Mouse (Mus musculus): ENCODE measurements at regions not wholly inside any gene's neighbourhood (a gene's known extent, or its start where the extent isn't known, plus 50 kb on each side); places are given as distances from the start of the nearest gene placed in this dataset.

GRCm38 (mm10) chr14:114864102-114864501, 227.9 kb upstream of the Gpc5 start:
- no peak for DNase-seq

DNA sequence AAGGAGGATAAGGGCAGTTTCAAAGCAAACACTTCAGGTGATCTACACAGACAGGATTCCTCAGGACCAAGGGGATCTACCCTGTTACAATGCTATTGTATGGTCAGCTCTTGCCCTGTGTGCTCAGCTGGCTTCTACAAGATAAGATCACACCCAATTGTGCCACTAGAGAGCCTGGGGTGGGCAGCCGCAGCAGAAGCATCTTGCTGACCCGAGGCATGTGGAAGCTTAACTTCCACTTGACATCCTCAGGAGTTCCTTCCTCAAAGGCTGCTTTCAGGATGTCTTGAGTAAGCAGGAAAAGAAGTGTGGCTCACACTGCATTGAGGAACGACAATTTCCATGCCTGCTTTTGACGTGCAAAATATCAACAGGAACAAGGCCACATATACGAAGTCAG, 222.8 kb upstream of the Gpc5 start:
- DNase-seq = no peak

GRCm38 (mm10) chr14:114875101-114875500, 216.9 kb upstream of the Gpc5 start:
- DNase-seq = no peak

GRCm38 (mm10) chr14:114876427-114876826, 215.6 kb upstream of the Gpc5 start:
- no peak for DNase-seq

GRCm38 (mm10) chr14:114877477-114877876, 214.5 kb upstream of the Gpc5 start:
- DNase-seq = no peak

GRCm38 (mm10) chr14:114880291-114880690, 211.7 kb upstream of the Gpc5 start:
- no peak for DNase-seq

DNA sequence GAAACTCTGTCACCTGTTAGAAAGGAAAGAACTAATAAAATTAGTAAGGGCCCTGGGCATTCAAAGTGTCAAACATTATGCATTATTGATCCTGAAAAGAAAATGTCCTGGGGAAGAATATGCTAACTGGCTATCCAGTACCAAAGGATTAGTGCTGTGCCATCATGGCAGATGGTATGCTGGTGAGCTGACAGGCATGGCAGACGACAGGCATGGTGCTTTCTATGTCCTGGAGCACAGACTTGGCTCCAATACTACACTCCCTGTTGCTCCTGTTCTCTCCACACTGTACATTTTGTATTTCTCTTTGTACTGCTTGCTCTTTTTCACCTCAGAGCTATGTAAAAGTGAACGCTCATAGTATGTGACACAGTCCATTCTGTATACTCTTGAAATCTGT, 187.9 kb upstream of the Gpc5 start:
- DNase-seq = no peak

- DNase-seq = no peak
Observed at GRCm38 (mm10) chr14:114912271-114912670, 179.7 kb upstream of the Gpc5 start.

- no peak for DNase-seq
Observed at GRCm38 (mm10) chr14:114913238-114913637, 178.8 kb upstream of the Gpc5 start.

- no peak for DNase-seq
Observed at GRCm38 (mm10) chr14:114945744-114946143, 146.3 kb upstream of the Gpc5 start.

DNA sequence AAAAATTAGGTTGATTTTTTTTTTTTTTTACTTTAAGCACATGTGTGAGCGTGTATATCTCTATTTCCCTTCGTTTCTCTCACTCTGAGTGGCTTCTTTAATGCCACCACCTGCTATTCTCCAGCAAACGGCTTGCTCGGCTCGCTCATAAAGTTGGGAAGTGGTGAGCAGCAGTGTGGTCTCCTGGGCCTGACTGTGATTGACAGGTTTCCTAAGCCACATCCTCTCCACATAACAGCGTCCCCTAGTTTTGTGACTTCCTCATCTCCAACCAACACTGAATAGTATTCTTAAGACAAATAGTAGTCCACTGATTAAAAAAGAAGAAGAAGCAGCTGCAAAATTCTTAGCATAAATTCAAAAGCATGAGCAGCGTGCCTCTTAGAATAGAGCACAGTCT, 145.7 kb upstream of the Gpc5 start:
- DNase-seq = no peak

DNA sequence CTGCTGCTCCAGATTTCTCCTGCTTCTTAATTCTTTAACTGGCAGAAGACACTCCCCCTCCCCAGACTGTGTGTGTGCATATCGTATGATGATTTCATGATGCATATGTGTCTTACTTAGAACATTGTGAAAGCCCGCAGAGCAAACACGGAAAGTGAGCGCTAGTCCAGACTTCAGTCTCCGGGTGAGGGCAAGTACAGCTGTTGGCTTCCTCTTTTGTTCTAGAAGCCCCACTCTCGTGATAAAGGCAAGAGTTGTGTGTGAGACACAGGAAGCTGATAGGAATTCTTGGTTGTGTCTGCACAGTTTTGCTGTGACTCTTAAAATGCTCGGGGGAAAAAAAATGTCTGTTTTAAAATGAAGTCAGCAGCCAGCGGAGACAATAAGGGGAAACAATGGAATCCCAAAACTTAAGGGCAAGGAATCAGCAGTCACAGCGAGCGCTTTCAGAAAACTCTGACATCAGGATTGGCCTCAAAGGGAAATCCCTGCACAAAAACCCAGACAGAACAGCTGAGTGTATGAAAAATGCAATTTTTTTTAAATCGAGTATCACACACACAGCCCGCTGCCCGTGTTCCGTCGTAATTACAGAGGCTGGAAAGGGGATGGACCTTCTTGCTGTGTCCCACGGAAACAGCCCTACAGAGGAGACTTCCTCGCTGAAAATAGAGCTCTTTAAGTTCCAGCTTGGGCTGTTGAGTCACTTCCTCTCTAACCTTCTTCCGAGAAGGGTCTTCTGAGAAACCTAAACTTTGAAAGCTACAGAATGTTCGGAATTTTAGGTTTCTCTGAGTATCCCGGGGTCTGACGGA, 143.5 kb upstream of the Gpc5 start:
- no peak for DNase-seq

DNA sequence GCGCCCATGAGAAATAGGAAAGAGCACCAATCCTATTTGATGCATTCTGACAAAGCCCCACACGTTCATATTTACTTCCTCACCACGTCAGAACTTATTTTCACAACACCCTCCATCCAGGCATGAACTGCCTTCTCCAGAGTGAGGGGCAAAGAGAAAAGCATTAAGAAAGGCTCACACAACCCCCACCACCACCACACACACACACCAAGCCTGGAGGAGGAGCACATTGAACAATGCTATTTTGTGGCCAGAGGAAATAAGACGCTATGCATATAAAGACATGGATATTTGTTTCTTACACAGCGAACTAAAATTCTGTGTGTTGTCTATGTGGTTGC, 142.9 kb upstream of the Gpc5 start:
- DNase-seq = no peak

DNA sequence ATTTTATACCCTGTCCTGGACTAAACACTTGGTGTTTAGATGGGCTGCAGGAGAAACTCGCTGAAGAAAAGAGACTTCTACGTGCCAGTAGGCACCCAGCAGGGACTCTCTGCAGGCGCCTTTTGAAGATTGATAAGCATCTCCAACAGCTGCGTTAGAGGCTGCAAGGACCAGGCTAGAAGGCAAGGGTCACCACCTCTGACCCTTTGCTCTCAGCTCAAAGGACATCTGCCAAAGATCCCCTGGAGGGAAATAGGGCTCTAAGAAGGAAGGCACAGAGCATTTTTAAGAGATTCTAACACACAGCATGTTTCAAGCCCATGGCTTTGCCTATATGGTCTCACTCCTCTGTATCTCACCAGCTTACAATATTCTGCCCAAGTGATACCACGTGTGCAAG, 139.7 kb upstream of the Gpc5 start:
- no peak for DNase-seq

DNA sequence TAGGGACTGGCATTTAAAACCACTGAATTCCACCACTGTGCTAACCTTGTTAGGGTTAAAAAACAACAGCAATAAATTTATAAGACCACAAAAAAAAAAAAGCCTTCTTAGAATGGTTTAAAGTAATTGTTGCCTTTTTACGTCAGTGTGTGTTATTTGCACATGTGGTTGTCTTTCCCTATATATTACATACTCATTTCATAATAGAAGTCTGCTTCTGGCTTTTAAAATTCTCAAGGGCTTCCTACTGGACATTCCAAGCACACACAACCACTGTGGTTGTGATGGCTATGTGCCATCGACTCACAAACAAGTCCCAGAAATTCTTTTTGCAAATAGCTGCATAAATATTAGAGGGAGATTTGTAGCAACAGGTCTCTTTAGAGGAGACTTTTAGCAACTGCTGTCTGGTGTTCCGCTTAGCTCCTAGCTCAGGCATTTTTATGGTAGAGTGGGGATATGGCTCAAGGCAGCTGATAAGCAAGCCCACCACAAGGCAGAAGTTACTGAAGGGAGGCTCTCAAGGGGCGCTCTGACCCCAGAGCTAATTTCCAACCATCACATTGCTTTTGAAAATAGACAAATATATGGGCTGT, 138.8 kb upstream of the Gpc5 start:
- no peak for DNase-seq

GRCm38 (mm10) chr14:114954287-114954686, 137.7 kb upstream of the Gpc5 start:
- DNase-seq = no peak

GRCm38 (mm10) chr14:114955572-114955971, 136.4 kb upstream of the Gpc5 start:
- DNase-seq = no peak

DNA sequence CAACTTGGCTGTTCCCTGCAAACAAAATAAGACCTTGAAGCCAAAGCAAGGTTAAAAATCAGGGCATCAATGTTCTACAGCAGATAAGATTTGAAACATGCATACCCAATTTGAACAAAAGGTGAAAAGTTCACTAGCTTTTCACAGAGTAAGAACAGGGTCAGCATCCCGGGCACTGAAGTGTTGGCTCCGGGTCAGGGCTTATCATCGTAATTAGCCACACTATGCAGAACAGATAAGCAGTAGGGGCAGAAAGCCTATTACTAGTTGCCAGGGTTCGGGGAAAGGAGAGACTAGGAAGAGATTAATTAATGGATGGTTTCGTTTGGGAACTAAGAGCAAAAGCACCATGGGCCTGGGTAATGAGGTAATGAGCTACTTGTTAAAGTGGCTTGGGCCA, 131.7 kb upstream of the Gpc5 start:
- no peak for DNase-seq

GRCm38 (mm10) chr14:114965941-114966340, 126.1 kb upstream of the Gpc5 start:
- DNase-seq = no peak

DNA sequence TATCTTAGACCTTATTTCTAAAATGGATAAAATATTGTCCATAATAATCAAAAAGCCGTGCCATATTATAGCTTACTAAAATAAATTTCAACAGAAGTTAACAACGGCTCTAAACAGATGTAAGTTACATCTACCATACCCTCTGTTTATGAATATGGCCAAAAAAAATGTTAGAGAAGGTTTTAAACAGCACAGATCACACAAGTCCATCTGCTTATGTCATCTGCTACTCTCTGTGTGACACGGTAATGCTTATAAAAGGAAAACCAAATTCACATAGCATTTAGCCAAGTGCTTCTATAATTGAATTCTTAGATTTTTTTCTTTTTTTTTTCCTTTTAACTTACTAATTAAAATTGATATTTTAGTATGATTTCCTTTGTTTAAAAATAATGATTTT, 123.0 kb upstream of the Gpc5 start:
- DNase-seq = no peak

DNA sequence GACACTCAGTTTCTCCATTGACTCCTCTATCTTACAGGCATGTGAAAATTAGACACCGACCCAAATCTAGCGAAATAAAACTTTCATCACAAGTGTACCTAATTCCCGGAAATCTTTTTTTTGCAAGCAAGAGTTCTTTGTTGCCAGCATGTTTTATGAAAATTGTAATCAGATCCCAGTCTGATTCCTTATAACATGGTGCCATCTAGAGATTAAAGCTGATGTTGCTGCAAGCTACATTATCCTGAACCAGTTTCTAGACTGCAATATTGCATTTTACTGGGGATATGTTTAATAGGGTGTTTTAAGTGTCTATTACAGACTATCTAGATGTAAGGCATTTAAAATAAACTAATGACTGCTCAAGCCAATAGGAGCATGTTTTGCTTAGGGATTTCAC, 110.9 kb upstream of the Gpc5 start:
- no peak for DNase-seq

DNA sequence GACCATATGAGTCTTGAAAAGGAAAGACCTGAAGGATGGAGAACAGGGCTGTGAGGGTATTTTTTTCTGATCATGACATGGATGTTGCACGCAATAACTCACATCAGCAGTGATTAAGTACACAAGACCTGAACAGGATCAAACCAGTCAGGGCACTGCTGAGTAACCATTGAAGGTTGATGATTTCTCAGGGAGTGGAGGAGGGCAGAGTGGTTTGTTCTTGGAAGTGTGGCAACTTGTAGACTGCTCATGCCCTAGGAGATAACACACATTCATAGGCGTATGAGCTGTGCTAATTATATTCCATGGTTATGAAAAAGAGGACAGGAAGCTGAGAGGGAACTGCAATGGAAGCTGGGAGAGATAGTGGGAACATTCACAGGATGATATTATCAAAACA, 88.8 kb upstream of the Gpc5 start:
- no peak for DNase-seq

DNA sequence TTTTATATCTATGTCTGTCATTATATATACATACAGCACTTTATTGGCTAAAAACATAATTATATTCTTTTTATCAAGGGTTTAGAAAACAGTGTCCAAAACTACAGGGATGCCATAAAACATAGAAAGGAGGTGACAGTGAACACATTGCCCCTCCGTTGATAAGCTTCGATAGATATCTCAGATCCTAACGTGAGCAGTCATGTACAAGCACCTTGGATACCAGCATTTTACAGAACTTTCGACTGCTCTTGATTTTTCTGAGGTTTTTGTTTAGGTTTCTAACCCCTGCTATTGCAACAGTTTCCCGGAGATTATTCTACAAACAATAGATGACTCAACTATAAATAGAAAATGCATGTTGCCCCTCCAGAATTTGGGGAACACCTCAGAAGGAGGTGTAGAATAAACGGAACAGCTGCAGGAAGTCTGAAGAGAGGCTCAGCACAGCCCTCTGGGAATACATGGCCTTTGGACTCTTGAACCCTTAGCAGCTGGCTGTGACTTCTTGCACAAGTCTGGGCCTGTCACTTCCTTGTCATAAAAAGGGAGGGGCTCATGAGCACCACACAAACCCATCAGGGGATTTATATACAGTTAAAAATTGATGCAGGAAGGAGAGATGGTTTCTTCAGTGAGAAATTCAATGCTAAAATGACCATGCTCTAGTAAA, 87.1 kb upstream of the Gpc5 start:
- no peak for DNase-seq

GRCm38 (mm10) chr14:115010877-115011276, 81.1 kb upstream of the Gpc5 start:
- DNase-seq = no peak

Data from cerebellum, adult 11 months (tissue).